Mouse (Mus musculus) lung, postnatal 0 days (tissue): Measurements from ENCODE around the gene 9130409I23Rik. TPM values are rescaled to one million over a fixed set of nuclear protein-coding genes. Genes with fewer than 3 reads are reported as not detected.

Experiments used
- ATAC-seq: fragments of 200-750 bp; cut with Nextera tagmentation; 2 replicates; pipeline ENCODE4 v1.8.0; 2017; ENCODE audit warnings: moderate library complexity
- DNase-seq: peaks from one replicate; pipeline ENCODE4 v3.0.0-alpha.2; 2016; ENCODE audit warnings: low spot score
- H3K27ac ChIP-seq: fragments of 300-500 bp; sonication (generic); 2 replicates; pipeline ENCODE4 v1.5.1; 2014; ENCODE audit warnings: antibody characterized with exemption, mild to moderate bottlenecking, low read length, mixed read lengths
- H3K27me3 ChIP-seq: fragments of 300-500 bp; sonication (generic); replicated peaks from 2 replicates; pipeline ENCODE4 v1.6.1; 2014; ENCODE audit warnings: low read length, mixed read lengths; ENCODE audit not compliant: insufficient read depth
- H3K36me3 ChIP-seq: fragments of 300-500 bp; sonication (generic); 2 replicates; pipeline ENCODE4 v1.6.1; 2014; ENCODE audit warnings: low read length, mixed read lengths; ENCODE audit not compliant: insufficient read depth
- H3K4me1 ChIP-seq: fragments of 300-500 bp; sonication (generic); 2 replicates; pipeline ENCODE4 v1.6.1; 2014; ENCODE audit warnings: antibody characterized with exemption, low read depth, low read length, mixed read lengths; ENCODE audit not compliant: insufficient read depth
- H3K4me2 ChIP-seq: fragments of 300-500 bp; sonication (generic); replicated peaks from 2 replicates; pipeline ENCODE4 v1.6.1; 2014; ENCODE audit warnings: low read depth, mild to moderate bottlenecking, low read length, moderate library complexity, mixed read lengths
- H3K4me3 ChIP-seq: fragments of 300-500 bp; sonication (generic); 2 replicates; pipeline ENCODE4 v1.5.1; 2014; ENCODE audit warnings: low read depth, low read length
- H3K9ac ChIP-seq: fragments of 300-500 bp; sonication (generic); replicated peaks from 2 replicates; pipeline ENCODE4 v1.6.1; 2014; ENCODE audit warnings: low read depth, mild to moderate bottlenecking
- H3K9me3 ChIP-seq: fragments of 300-500 bp; sonication (generic); 2 replicates; pipeline ENCODE4 v1.6.1; 2016; ENCODE audit warnings: low read length, mixed read lengths
- CTCF ChIP-seq: IDR thresholded peaks from 2 replicates; pipeline ENCODE4 v1.5.1; 2016; ENCODE audit warnings: antibody characterized with exemption, mild to moderate bottlenecking
- EP300 ChIP-seq: IDR thresholded peaks from 2 replicates; pipeline ENCODE4 v1.6.1; 2016; ENCODE audit warnings: antibody characterized with exemption, mild to moderate bottlenecking, control low read depth
- WGBS: fragments of 180-500 bp; shearing (Covaris S2); extraction: QIAGEN DNeasy Blood & Tissue Kit; methylation state at CpG from one replicate; pipeline ENCODE4 v1.1.7; 2014; 5-methylcytosine and 5-hydroxymethylcytosine counted together
- polyA plus RNA-seq: library from polyadenylated mRNA; unstranded; fragments of >200 nt; fragmentation: Nextera tagmentation; extraction: Ambion mirVana; gene quantifications from 2 replicates; pipeline ENCODE4 v1.2.1, GENCODE M21; 2015

9130409I23Rik gene
- polyA plus RNA-seq, 1 experiment from 2014 or later, result not detected

DNA sequence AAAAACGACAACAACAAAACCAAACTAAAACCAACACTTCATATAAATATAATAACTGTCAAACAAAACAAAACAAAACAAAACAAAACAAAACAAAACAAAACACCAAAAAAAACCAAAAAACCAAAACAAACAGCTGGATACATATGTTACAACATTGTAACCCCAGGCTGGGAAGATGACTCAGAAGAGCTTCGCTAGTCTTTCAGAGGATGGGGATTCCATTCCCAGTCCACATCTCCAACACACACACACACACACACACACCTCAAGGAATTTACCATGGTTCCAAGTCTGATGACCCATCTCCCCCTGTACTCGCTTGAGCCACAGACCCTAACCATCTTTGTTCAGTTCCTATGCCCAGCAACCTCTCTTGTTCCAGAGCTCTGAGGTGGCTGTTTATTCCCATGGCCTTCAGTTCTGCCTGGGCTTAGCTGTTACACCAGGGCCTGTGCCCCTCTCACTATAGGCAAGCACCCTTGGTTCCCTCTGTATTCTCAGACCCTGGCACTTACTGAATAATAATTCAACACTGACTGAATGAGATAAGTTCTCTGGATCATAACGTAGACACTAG, 41.9 kb upstream of the 9130409I23Rik start:
- no peak overlapping the region for H3K9ac ChIP-seq
- H3K4me1 ChIP-seq, result 0 out of 2 replicates have a peak, but pooled peaks cover 4% of the 10 kb centered on the region
- H3K4me3 ChIP-seq, result no peak overlapping the region
- ATAC-seq, result no peak
- H3K27me3 ChIP-seq, result no peaks in the 10 kb centered on the region
- DNase-seq, result no peak
- H3K4me2 ChIP-seq, result no peak overlapping the region
- 79% methylated on average over 4 of the region's 4 CpGs for WGBS
- H3K36me3 ChIP-seq, result no peaks in the 10 kb centered on the region
- H3K9me3 ChIP-seq, result no peaks in the 10 kb centered on the region
- H3K27ac ChIP-seq, result no peak overlapping the region
- TF ChIP-seq CTCF, result no peak
- no peak for TF ChIP-seq EP300

DNA sequence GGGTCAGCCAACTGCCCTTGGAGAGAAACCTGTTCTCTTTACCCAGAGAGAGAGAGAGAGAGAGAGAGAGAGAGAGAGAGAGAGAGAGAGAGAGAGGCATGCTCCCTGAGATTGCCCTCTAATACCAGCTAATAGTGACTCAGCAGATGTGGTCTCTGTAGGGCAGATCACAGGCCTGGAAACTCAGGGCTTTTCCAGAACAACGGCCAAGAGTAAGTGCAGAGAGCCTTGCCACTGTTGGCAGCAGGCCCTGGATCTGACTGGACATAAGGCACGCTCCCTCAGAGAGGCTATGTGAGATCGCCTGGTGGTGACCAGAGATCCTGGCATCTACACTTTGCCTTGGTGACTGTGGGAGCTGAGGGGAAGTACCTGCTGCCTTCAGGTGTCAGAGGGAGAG, 41.3 kb upstream of the 9130409I23Rik start:
- 38% methylated on average over 3 of the region's 3 CpGs for WGBS

DNA sequence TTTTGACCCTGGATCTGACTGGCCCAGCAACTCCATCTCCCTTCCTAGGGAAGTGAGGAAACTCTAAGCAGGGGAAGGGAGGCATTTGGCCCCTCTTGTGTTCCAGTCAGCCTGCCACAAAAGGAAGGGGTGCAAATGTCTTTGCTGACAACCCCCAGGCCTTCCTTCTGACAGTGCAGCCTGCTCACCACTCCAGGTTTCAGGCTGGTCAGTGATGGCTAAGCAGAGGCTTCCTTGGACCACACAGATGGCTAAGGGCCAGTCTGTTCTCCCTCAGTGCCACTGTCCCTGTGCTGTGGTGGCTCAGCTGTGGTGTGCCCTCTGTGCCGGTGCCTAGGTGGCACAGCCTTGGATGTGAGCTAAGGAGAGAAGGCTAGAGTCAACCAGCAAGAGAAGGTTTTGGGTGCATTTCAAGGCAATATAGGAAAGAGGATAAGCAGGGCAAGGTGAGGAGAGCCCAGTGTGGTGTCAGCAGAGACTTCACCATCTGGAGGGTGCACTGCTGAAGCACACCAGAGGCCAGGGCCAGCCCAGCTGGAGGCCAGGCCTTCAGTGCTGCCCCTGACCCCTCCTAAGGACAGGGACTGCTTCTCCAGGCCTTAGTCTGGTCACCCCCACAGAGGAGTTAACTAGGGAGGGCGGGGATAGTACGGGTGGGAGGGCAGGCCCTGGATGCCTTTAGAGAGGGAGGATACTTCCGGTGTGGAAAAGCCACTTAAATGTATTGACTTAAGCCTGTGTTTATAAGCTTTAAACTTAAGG, 40.7 kb upstream of the 9130409I23Rik start:
- Histone ChIP-seq H3K9ac (no peak overlapping the region), H3K36me3 (no peaks in the 10 kb centered on the region), H3K27ac (no peak overlapping the region), H3K27me3 (no peaks in the 10 kb centered on the region), H3K4me2 (no peak overlapping the region), H3K4me1 (peaks cover 5% of the 10 kb centered on the region; the same call in 1 of the 2 replicates), H3K4me3 (no peak overlapping the region), H3K9me3 (no peaks in the 10 kb centered on the region)
- TF ChIP-seq EP300 (no peak), CTCF (no peak)
- WGBS, result 44% methylated on average over 4 of the region's 4 CpGs
- peak; percentile 40 for ATAC-seq
- DNase-seq, result peak; percentile 19

More for the DNA sequence above, 41.3 kb upstream of the 9130409I23Rik start:
- Histone ChIP-seq H3K9ac (no peak overlapping the region), H3K4me2 (no peak overlapping the region), H3K4me3 (no peak overlapping the region), H3K36me3 (no peaks in the 10 kb centered on the region), H3K27ac (no peak overlapping the region), H3K9me3 (no peaks in the 10 kb centered on the region), H3K4me1 (0 out of 2 replicates have a peak, but pooled peaks cover 4% of the 10 kb centered on the region), H3K27me3 (no peaks in the 10 kb centered on the region)
- DNase-seq (peak; percentile 52), ATAC-seq (peak; percentile 57)
- TF ChIP-seq CTCF (no peak), EP300 (no peak)

DNA sequence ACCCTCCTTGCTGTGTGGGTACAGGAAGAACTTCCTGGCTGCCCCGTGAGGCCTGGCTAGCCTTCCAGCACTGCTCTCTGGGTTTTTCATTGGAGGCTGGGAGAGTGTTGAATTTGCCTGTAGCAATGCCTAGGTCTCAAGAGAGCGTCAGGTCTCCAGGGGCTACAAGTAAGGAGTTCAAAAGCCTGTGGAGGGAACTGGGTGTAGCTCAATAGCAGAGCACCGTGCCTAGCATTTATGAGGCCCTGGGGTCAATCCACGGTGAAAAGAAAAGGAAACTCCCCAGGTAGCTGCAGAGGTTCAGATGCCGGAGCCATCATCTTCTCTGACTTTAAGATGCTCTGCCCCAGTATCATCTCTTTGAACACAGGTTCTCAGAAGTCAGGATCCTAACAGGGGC, 39.4 kb upstream of the 9130409I23Rik start:
- Histone ChIP-seq H3K4me3 (no peak overlapping the region), H3K4me1 (peaks cover 14% of the 10 kb centered on the region; the same call in 1 of the 2 replicates), H3K9me3 (no peaks in the 10 kb centered on the region), H3K27ac (no peak overlapping the region), H3K9ac (no peak overlapping the region), H3K27me3 (no peaks in the 10 kb centered on the region), H3K4me2 (no peak overlapping the region), H3K36me3 (no peaks in the 10 kb centered on the region)
- DNase-seq (no peak), ATAC-seq (no peak)
- TF ChIP-seq CTCF (no peak), EP300 (no peak)
- 68% methylated on average over 5 of the region's 5 CpGs for WGBS

DNA sequence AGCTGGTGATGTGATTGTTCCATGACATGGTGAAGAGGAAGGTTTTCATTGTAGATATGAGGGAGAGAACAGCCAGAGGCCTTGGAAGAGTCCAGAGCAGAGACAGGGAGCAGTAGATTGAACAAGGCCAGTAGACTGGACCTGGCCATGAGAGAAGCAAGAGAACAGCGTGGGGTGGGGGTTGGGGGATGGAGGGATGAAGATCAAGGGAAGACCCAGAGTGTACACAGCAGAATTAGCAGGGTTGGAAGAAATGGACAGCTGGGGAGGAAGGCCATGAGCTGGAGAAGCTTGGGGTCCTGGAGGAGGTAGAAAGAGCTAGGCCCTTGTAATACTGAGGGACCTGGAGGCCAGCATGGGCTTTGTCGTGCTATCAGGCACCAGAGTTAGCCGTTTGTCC, 38.6 kb upstream of the 9130409I23Rik start:
- no peak overlapping the region for H3K27ac ChIP-seq
- H3K4me2 ChIP-seq, result no peak overlapping the region
- no peak overlapping the region for H3K9ac ChIP-seq
- no peaks in the 10 kb centered on the region for H3K36me3 ChIP-seq
- H3K4me3 ChIP-seq, result no peak overlapping the region
- ATAC-seq (no peak), DNase-seq (no peak)
- TF ChIP-seq CTCF (no peak), EP300 (no peak)
- no peaks in the 10 kb centered on the region for H3K27me3 ChIP-seq
- H3K4me1 ChIP-seq, result peaks cover 14% of the 10 kb centered on the region; the same call in 1 of the 2 replicates
- no peaks in the 10 kb centered on the region for H3K9me3 ChIP-seq
- 71% methylated on average over 3 of the region's 3 CpGs for WGBS

DNA sequence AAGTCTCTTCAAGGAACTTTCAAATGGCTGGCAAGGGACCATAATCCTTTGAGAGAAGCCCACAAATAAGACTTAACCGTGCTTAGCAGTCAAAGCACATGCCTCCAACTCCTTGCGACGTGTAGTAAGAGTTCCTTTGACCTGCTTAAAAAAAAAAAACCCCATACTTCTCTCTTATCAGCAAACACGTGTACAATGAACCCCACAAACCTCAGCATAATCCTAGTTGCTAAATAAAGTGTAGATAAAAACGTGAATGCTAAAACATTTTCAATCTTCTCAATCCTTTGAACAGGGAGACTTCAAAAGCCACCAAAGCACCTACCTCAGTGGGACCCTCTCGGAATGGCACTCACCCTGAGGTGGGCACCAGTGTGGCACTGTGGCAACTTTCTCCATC, 37.6 kb upstream of the 9130409I23Rik start:
- Histone ChIP-seq H3K36me3 (no peaks in the 10 kb centered on the region), H3K4me3 (no peak overlapping the region), H3K4me1 (peaks cover 14% of the 10 kb centered on the region; the same call in 1 of the 2 replicates), H3K27me3 (no peaks in the 10 kb centered on the region), H3K27ac (no peak overlapping the region), H3K9me3 (no peaks in the 10 kb centered on the region), H3K9ac (no peak overlapping the region), H3K4me2 (no peak overlapping the region)
- WGBS, result 66% methylated on average over 6 of the region's 6 CpGs
- TF ChIP-seq EP300 (no peak), CTCF (no peak)
- no peak for DNase-seq
- no peak for ATAC-seq
